7 mouse cellular contexts compared by ENCODE assay signal in genomic region chr2:163658941-163659340, GRCm38 (mm10). TPM values are rescaled to one million over a fixed set of nuclear protein-coding genes. Genes with fewer than 3 reads are reported as not detected.
A peak's percentile ranks its signal among the peaks of the same experiment; 100 is the strongest.
DNase-seq lines count a peak whose midpoint lies in the region; ATAC-seq and TF ChIP-seq lines count a peak whose summit lies in the region.

No protein-coding gene starts in this region.

- peak; percentile 29 for ATAC-seq in erythroblast, adult 5-6 weeks (replicated peaks; ENCODE audit: low FRiP score, poor library complexity, severe bottlenecking)
- peak; percentile 5; the same call in 1 of the 2 replicates for ATAC-seq in liver, postnatal 0 days

- peak; percentile 73 for DNase-seq in 416B (ENCODE audit: low read depth)
- DNase-seq in hindlimb bud, embryonic 11.5 days (ENCODE audit: extremely low spot score, low read depth, low spot score): peak; percentile 35
- DNase-seq in liver, postnatal 0 days: no peak
- peak; percentile 34 for DNase-seq in splenic B cell, adult 2 months (ENCODE audit: low read depth, low spot score)
- no peak for DNase-seq in urinary bladder, postnatal 25 days (ENCODE audit: low spot score)

- H3K27ac ChIP-seq in liver, postnatal 0 days (ENCODE audit: low read depth): peak overlapping the region; percentile 88

- peak overlapping the region; percentile 81 for H3K4me2 ChIP-seq in liver, postnatal 0 days (ENCODE audit: low read depth, low read length)

- H3K4me1 ChIP-seq in E14TG2a.4 (replicated peaks; ENCODE audit: low read depth, low read length): peaks cover 7% of the 10 kb centered on the region
- H3K4me1 ChIP-seq in liver, postnatal 0 days (ENCODE audit: insufficient read depth): peaks cover 35% of the 10 kb centered on the region

- H3K9me3 ChIP-seq in E14TG2a.4 (ENCODE audit: low read length): no peaks in the 10 kb centered on the region
- H3K9me3 ChIP-seq in liver, postnatal 0 days (ENCODE audit: low read length): no peaks in the 10 kb centered on the region

- H3K36me3 ChIP-seq in E14TG2a.4 (ENCODE audit: insufficient read depth, low read length): no peaks in the 10 kb centered on the region
- no peaks in the 10 kb centered on the region for H3K36me3 ChIP-seq in liver, postnatal 0 days (replicated peaks; ENCODE audit: insufficient read depth, low read length)
- peaks cover 6% of the 10 kb centered on the region for H3K36me3 ChIP-seq in splenic B cell, adult 2 months (ENCODE audit: control insufficient read depth, insufficient read depth, low read length, poor library complexity, severe bottlenecking)

- peaks cover 10% of the 10 kb centered on the region; the same call in 1 of the 2 replicates for H3K27me3 ChIP-seq in E14TG2a.4 (ENCODE audit: insufficient read depth, low read length)
- H3K27me3 ChIP-seq in liver, postnatal 0 days (ENCODE audit: insufficient read depth, low read length): no peaks in the 10 kb centered on the region
- no peaks in the 10 kb centered on the region for H3K27me3 ChIP-seq in splenic B cell, adult 2 months (ENCODE audit: control insufficient read depth, insufficient read depth, low read length, poor library complexity, severe bottlenecking)

- H3K4me3 ChIP-seq in E14TG2a.4 (replicated peaks; ENCODE audit: low read length): peak overlapping the region; percentile 89
- peak overlapping the region; percentile 71 for H3K4me3 ChIP-seq in liver, postnatal 0 days (ENCODE audit: low read depth, low read length)

- TF ChIP-seq EP300 in liver, postnatal 0 days (IDR thresholded peaks at IDR 0.05; ENCODE audit: low read depth): no peak

- WGBS in liver, postnatal 0 days (ENCODE audit: insufficient replicate concordance): 2% methylated on average over 8 of the region's 8 CpGs

- TF ChIP-seq CTCF in E14TG2a.4 (conservative IDR thresholded peaks at IDR 0.05; ENCODE audit: low read length): no peak
- no peak for TF ChIP-seq CTCF in liver, postnatal 0 days (IDR thresholded peaks at IDR 0.05; ENCODE audit: low read depth)

- H3K9ac ChIP-seq in liver, postnatal 0 days (replicated peaks): peak overlapping the region; percentile 74

RNA-seq across cellular contexts. Expression of gene Pkig, which starts 0.8 kb away (rescaled TPM):
- total RNA-seq in erythroblast, adult 5-6 weeks (2015; ENCODE audit: low replicate concordance): 15.0 and 25.0 TPM in 2 replicates
- total RNA-seq in erythroblast, adult 5-6 weeks (2017; ENCODE audit: low replicate concordance): 23.4 and 25.2 TPM in 2 replicates
- polyA plus RNA-seq in liver, postnatal 0 days (2015; fragmentation: Nextera tagmentation; extraction: Ambion mirVana): 84.9 and 85.0 TPM in 2 replicates

RNA-seq across cellular contexts. Expression of gene Serinc3, which starts 14.0 kb away (rescaled TPM):
- total RNA-seq in erythroblast, adult 5-6 weeks (2015; ENCODE audit: low replicate concordance): 1,365 and 1,400 TPM in 2 replicates
- 1,814 and 2,055 TPM in 2 replicates for total RNA-seq in erythroblast, adult 5-6 weeks (2017; ENCODE audit: low replicate concordance)
- polyA plus RNA-seq in liver, postnatal 0 days (2015; fragmentation: Nextera tagmentation; extraction: Ambion mirVana): 79.9 and 92.7 TPM in 2 replicates

RNA-seq across cellular contexts. Expression of gene Ttpal, which starts 56.8 kb away (rescaled TPM):
- total RNA-seq in erythroblast, adult 5-6 weeks (2015; ENCODE audit: low replicate concordance): 6.5 and 10.0 TPM in 2 replicates
- 5.5 and 8.8 TPM in 2 replicates for total RNA-seq in erythroblast, adult 5-6 weeks (2017; ENCODE audit: low replicate concordance)
- 6.7 and 9.5 TPM in 2 replicates for polyA plus RNA-seq in liver, postnatal 0 days (2015; fragmentation: Nextera tagmentation; extraction: Ambion mirVana)

Comparison
In these comparisons a context has a peak if more than half of its experiments do, and no peak if none do; other contexts are left out.
1. DNase-seq: peak in 416B (single experiment), hindlimb bud, embryonic 11.5 days (single experiment) and splenic B cell, adult 2 months (single experiment); none in liver, postnatal 0 days (single experiment) and urinary bladder, postnatal 25 days (single experiment).